Mouse (Mus musculus) heart, postnatal 0 days (tissue): ENCODE measurements around the gene Fam240a. TPM values are rescaled to one million over a fixed set of nuclear protein-coding genes. Genes with fewer than 3 reads are reported as not detected.

Source experiments
- ATAC-seq: fragments of 200-750 bp; cut with Nextera tagmentation; 2 replicates; pipeline ENCODE4 v1.8.0; 2017; ENCODE audit warnings: low read depth, moderate number of reproducible peaks, moderate library complexity; ENCODE audit not compliant: insufficient read depth
- DNase-seq: peaks from one replicate; pipeline ENCODE4 v3.0.0-alpha.2; 2016; ENCODE audit warnings: low spot score
- H3K27ac ChIP-seq: fragments of 300-500 bp; sonication (generic); 2 replicates; pipeline ENCODE4 v1.5.1; 2014; ENCODE audit warnings: low read depth, mild to moderate bottlenecking
- H3K27me3 ChIP-seq: fragments of 300-500 bp; sonication (generic); 2 replicates; pipeline ENCODE4 v1.6.1; 2014; ENCODE audit warnings: low read length, mixed read lengths; ENCODE audit not compliant: control insufficient read depth, insufficient read depth
- H3K36me3 ChIP-seq: fragments of 300-500 bp; sonication (generic); replicated peaks from 2 replicates; pipeline ENCODE4 v1.6.1; 2014; ENCODE audit warnings: low read length, mixed read lengths; ENCODE audit not compliant: control insufficient read depth, insufficient read depth
- H3K4me1 ChIP-seq: fragments of 300-500 bp; sonication (generic); 2 replicates; pipeline ENCODE4 v1.6.1; 2014; ENCODE audit warnings: antibody characterized with exemption; ENCODE audit not compliant: control insufficient read depth, insufficient read depth
- H3K4me2 ChIP-seq: fragments of 300-500 bp; sonication (generic); 2 replicates; pipeline ENCODE4 v1.6.1; 2014; ENCODE audit warnings: low read depth, mild to moderate bottlenecking, low read length, moderate library complexity
- H3K4me3 ChIP-seq: fragments of 300-500 bp; sonication (generic); 2 replicates; pipeline ENCODE4 v1.5.1; 2014; ENCODE audit warnings: low read depth, low read length
- H3K9ac ChIP-seq: fragments of 300-500 bp; sonication (generic); replicated peaks from 2 replicates; pipeline ENCODE4 v1.6.1; 2014; ENCODE audit warnings: low read depth, low read length, mixed read lengths
- H3K9me3 ChIP-seq: fragments of 300-500 bp; sonication (generic); replicated peaks from 2 replicates; pipeline ENCODE4 v1.6.1; 2016; ENCODE audit warnings: low read length; ENCODE audit not compliant: control insufficient read depth
- CTCF ChIP-seq: IDR thresholded peaks from 2 replicates; pipeline ENCODE4 v1.5.1; 2016; ENCODE audit warnings: antibody characterized with exemption, control low read depth, low read depth
- EP300 ChIP-seq: IDR thresholded peaks from 2 replicates; pipeline ENCODE4 v1.6.1; 2016; ENCODE audit warnings: antibody characterized with exemption, low read depth
- WGBS: fragments of 180-500 bp; shearing (Covaris S2); extraction: QIAGEN DNeasy Blood & Tissue Kit; methylation state at CpG from one replicate; pipeline ENCODE4 v1.1.7; 2014; 5-methylcytosine and 5-hydroxymethylcytosine counted together
- polyA plus RNA-seq: library from polyadenylated mRNA; unstranded; fragments of >200 nt; fragmentation: Nextera tagmentation; extraction: Ambion mirVana; gene quantifications from 2 replicates; pipeline ENCODE4 v1.2.1, GENCODE M21; 2015
- total RNA-seq: library from RNA; depleted of rRNA; stranded (reverse); fragments of >200 nt; gene quantifications from 2 replicates; pipeline ENCODE4 v1.2.3, GENCODE M21; 2014; ENCODE audit warnings: low replicate concordance

Gene Fam240a
- total and polyA plus RNA-seq, 2 experiments from 2014 or later, result not detected

- no peaks in the 10 kb centered on the region for H3K27me3 ChIP-seq
- H3K4me2 ChIP-seq, result no peak overlapping the region
- no peaks in the 10 kb centered on the region for H3K36me3 ChIP-seq
- WGBS, result 64% methylated on average over 15 of the region's 15 CpGs
- DNase-seq (no peak), ATAC-seq (no peak)
- TF ChIP-seq EP300 (no peak), CTCF (no peak)
- no peaks in the 10 kb centered on the region for H3K9me3 ChIP-seq
- no peaks in the 10 kb centered on the region for H3K4me1 ChIP-seq
- H3K27ac ChIP-seq, result 0 out of 2 replicates have a peak overlapping the region, but pooled peaks have one; percentile 22
- no peak overlapping the region for H3K4me3 ChIP-seq
- H3K9ac ChIP-seq, result no peak overlapping the region
These were observed 4.2 kb upstream of the Fam240a start for GRCm38 (mm10) chr9:110920665-110921419.

GRCm38 (mm10) chr9:110915466-110915865 lies 1.2 kb downstream of the Fam240a start:
- H3K4me1 ChIP-seq, result no peaks in the 10 kb centered on the region
- no peak overlapping the region for H3K4me3 ChIP-seq
- H3K36me3 ChIP-seq, result no peaks in the 10 kb centered on the region
- 65% methylated on average over 8 of the region's 8 CpGs for WGBS
- no peak for TF ChIP-seq EP300
- TF ChIP-seq CTCF, result no peak
- no peak overlapping the region for H3K27ac ChIP-seq
- no peaks in the 10 kb centered on the region for H3K9me3 ChIP-seq
- DNase-seq, result no peak
- no peak for ATAC-seq
- no peaks in the 10 kb centered on the region for H3K27me3 ChIP-seq
- H3K9ac ChIP-seq, result no peak overlapping the region
- H3K4me2 ChIP-seq, result no peak overlapping the region

GRCm38 (mm10) chr9:110914631-110915236 lies 1.9 kb downstream of the Fam240a start:
- H3K27me3 ChIP-seq, result no peaks in the 10 kb centered on the region
- H3K4me2 ChIP-seq, result no peak overlapping the region
- DNase-seq, result no peak
- H3K9ac ChIP-seq, result no peak overlapping the region
- no peak overlapping the region for H3K27ac ChIP-seq
- no peaks in the 10 kb centered on the region for H3K4me1 ChIP-seq
- TF ChIP-seq CTCF (no peak), EP300 (no peak)
- no peak overlapping the region for H3K4me3 ChIP-seq
- no peak for ATAC-seq
- H3K36me3 ChIP-seq, result no peaks in the 10 kb centered on the region
- no peaks in the 10 kb centered on the region for H3K9me3 ChIP-seq
- WGBS, result 51% methylated on average over 21 of the region's 21 CpGs

- TF ChIP-seq EP300 (no peak), CTCF (no peak)
- DNase-seq, result no peak
- ATAC-seq, result no peak
- Histone ChIP-seq H3K9ac (no peak overlapping the region), H3K4me3 (no peak overlapping the region), H3K27me3 (no peaks in the 10 kb centered on the region), H3K4me2 (no peak overlapping the region), H3K36me3 (no peaks in the 10 kb centered on the region), H3K4me1 (no peaks in the 10 kb centered on the region), H3K27ac (no peak overlapping the region), H3K9me3 (no peaks in the 10 kb centered on the region)
- WGBS, result 67% methylated on average over 6 of the region's 6 CpGs
These were observed 7.2 kb downstream of the Fam240a start for GRCm38 (mm10) chr9:110909371-110909967.

GRCm38 (mm10) chr9:110908631-110909016 lies 8.0 kb downstream of the Fam240a start:
- no peak overlapping the region; the same call in 1 of the 2 replicates for H3K27ac ChIP-seq
- no peak overlapping the region for H3K9ac ChIP-seq
- no peak overlapping the region for H3K4me2 ChIP-seq
- no peak for ATAC-seq
- H3K27me3 ChIP-seq, result no peaks in the 10 kb centered on the region
- WGBS, result 79% methylated on average over 3 of the region's 3 CpGs
- no peak for DNase-seq
- H3K36me3 ChIP-seq, result no peaks in the 10 kb centered on the region
- H3K4me3 ChIP-seq, result no peak overlapping the region
- TF ChIP-seq EP300, result no peak
- TF ChIP-seq CTCF, result no peak
- no peaks in the 10 kb centered on the region for H3K9me3 ChIP-seq
- H3K4me1 ChIP-seq, result no peaks in the 10 kb centered on the region
